Mouse (Mus musculus) T-cell, adult 2 months (primary cell): ENCODE results near the gene Msi1.
A peak's percentile ranks its signal among the peaks of the same experiment; 100 is the strongest.

Source experiments
- DNase-seq: peaks from one replicate; pipeline ENCODE4 v3.0.0; 2022; ENCODE audit warnings: low spot score

The Msi1 gene

DNA sequence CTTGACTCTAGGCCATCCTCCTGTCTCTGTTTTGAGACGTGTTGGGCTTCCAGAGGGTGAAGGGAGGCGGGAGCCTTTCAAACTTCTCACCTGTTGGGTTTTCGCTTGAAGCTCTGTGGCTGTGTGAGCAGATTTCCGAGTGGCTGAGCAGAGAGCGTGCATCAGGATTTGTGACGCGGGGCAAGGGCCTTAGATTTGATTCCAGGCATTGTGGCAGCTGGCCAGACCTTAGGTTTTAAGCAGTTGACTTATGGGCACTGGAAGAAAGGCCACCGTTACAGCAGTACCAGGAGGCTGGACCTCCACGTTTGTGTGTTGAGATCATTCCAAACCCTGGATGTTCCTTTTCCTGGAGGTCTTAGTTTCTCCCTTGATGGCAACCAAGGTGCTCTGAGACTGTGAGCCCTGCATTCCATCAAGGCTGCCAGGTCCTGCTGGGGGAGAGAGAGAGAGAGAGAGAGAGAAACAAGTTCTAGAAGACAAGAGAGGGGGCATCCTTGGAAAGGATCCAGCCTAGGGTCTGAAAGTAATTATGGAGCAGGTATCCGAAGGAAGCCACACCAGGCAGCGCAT, 5.0 kb downstream of the Msi1 start:
- DNase-seq: no peak

DNA sequence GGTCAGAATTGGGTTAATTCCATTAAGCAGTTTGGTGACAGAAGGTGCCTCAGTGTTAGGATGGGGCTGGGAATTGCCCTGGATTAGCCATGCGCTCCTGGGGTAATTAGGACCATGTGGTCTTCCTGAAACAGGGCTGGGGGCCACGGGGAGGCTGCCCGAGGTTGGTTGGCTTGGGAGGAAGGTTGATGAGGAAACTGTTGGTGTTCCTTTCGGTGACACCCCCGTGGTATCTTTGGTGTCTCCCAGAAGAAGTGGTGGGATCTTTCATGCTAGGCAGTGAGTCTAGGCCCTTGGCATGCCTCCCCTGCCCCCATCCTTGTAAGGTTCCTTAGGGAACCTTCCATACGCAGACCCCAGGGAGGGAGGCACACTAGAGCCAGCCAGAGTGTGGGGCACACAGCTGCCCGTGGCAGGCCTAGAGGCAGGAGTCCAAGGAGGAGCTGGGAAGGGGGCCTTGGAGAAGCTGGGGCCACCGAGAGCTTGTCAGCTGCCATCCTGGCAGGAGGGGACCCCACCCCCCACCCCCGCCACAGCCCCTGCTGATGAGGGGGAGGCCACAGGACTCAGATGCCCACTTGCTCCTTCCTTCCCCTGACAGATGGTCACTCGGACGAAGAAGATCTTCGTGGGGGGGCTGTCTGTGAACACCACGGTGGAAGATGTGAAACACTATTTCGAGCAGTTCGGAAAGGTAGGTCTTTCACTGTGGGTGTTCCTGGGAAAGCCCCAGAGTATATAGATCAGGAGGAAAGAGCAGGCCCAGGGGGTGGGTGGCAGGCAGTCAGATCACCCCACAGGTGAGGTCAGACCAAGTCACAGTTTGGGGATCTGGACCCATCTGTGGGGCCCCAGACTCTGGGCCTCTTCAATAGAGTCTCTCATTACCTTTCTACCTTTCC, 5.7 kb downstream of the Msi1 start:
- no peak for DNase-seq

DNA sequence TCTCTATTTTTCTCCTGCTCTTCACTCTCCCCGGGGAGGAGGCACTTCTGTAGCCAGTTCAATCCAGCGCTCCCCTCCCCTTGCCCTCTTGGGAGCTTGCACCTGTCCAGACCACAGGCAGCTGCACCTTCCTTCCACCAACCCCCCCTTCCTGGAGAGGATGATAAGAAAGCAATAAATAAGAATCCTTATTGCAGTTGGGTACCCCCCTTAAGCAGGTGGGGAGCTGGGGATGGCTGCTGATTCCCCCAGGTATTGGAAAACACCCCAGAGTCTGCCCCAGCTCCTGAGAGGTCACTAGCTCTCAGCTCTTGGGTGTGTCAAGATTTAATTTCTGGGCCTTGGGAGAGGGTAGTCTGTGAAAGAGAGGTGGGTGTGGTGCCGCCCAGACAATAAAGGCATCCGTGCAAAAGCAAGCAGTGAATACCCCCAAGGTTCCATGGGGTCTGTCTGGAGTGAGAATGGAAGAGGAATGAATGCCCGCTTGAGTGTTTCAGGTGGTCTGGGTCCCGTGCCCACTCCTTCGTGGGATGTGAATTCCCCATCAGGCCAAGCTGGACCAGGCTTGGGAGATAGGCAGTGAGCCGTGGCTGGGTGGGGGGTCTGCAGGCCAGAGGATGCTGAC, 6.5 kb downstream of the Msi1 start:
- no peak for DNase-seq

DNA sequence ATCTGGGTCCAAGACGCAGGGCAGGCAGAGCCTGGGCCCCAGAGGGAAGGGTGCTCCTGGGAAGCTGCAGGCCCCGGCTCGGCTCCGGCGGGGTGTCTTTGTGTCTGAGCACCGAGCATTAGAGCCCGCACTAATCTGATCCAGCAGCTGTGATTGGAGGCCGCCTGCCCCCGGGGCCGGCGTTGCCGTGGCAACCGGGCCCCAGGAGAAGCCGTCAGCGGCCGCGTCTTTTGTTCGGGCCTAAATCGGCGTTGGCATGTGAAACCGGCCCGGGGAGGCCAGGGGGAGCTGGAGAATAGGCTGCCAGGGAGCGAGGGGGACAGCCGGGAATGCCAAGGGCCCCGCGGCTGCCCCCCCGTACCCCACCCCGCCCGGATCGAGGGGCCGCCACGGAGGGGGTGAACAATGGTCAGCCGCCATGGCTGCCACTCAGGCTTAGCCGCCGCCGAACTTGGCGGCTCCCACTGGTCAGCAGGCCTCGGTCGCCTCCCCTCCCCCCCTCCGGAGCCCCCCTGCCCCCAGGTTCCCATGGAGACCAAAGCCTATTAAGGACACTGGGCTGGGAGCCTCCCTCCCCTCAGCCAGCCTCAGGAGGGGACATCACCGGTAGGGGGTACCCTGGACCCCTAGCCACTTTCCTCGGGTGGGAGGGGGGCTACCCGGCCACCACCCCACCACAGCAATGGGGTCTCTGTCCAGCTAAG, 7.2 kb downstream of the Msi1 start:
- DNase-seq: no peak

DNA sequence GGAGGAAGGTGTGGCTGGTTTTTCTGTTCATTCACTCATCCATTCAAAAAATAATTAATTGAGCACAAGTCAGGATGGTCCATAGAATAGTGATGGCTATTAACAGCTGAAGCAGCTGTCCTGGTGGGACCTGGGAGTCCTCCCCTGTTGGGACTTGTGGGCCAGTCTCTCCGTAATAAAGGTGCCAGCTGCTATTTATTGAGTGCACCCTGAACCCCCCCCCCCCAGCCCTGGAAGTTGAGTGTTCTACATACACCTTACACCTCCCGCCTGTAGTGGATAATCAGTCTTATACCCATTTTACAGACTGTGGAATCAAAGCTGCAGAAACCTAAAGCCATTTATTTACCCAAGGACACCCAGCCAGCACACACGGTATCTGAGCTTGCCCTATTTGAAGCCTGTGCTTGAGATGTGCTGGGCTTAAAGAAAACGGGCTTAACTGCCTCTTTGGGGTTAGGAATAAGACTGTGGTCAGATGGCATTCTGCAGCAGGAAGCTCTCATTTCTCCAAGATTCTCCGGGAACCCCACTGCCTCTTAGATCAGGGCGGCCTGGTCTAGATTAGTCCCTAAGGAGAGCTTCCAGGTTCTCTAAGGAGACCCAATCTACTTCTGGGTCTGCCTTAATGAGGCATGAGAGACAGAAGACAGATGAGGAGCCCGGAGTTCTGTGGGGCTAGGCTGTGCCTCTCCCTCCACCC, 8.0 kb downstream of the Msi1 start:
- no peak for DNase-seq

DNA sequence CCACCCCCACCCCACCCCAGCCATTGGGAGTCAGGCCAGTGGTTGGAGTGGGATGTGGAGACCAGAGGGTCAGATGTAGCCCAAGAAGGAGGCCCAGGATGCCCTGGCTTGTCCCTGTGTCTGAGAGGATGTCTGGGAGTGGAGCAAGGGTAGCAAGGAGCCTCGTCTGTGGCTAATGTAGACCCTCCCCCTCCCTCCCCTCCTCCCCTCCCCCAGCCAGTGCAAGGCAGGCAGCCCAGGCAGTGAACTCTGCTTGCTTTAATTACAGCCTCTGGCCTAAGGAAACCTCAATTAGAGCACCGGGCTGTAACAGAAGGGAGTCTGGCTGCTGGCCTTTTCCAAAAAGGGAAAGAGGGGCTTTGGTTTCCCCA, 8.5 kb downstream of the Msi1 start:
- DNase-seq: no peak

DNA sequence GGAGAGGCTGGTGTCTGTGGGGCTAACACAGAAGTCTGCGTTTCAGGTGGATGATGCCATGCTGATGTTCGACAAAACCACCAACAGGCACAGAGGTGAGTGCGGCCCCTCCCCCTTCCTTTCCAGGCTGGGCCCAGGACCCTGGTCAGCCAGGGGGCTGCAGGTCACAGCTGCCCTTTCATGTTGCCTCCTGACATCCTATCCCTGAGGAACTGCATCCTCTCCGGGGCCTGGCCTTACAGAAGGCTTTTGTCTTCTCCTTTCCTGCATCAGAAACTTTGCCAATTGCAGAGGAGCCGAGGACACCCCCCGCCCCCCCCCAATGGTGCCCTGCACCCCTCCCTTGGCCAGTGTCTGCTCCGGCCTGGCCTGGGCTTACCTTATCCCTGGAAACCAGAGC, 9.3 kb downstream of the Msi1 start:
- no peak for DNase-seq

DNA sequence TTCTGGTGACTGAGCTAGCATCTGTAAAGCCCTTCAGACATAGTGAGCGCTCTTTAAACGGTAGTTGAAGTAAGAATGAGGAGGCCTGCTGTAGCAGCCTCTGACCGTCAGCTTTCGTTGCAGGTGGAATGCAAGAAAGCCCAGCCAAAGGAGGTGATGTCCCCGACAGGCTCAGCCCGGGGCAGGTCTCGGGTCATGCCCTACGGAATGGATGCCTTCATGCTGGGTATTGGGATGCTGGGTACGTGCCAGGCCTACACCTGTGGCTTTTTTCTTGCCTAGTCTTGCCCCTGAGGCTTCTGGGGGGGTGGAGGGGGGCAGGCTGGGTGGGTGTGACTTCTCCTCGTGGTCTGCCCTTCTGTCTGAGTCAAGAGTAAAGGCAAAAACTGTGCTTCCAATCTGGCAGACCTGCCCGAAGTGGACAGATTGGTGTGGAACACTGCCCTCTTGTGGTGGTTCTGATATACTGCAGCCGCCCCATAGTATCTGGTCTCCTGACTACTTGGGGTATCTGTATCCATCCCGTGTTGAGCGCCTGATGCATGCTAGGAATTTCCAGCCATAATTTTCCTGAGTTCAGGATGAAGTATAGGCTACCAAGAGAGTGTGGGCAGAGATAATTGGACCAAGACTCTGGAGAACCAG, 11.9 kb downstream of the Msi1 start:
- DNase-seq: peak; percentile 53

DNA sequence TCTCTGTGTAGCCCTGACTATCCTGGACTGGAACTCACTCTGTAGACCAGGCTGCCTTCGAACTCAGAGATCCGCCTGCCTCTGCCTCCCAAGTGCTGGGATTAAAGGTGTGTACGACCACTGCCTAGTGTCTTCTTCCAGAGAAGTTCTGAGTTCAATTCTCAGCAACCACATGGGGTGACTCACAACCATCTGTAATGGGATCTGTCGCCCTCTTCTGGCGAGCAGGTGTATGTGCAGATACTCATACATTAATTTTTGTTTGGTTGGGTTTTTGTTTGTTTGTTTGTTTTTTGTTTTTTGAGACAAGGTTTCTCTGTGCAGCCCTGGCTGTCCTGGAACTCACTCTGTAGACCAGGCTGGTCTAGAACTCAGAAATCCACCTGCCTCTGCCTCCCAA, 13.3 kb downstream of the Msi1 start:
- DNase-seq: peak; percentile 8

DNA sequence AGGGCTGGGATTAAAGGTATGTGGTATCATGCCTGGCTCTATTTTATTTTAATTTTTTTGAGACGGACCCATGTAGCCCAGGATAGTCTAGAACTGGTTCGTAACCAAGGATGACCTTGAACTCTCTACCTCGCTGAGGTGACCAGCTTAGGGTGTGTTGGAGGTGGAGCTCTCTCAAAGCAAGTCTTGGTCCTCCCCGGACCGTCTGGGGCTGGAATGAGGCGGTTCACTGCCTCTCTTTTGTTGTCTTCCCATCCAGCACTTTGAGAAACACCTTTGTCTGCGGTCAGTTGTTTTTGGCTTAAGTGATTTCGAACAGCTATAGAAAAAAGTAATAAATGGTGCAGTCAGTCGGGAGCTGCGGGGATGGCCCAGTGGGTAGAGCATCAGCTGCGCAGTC, 14.7 kb downstream of the Msi1 start:
- DNase-seq: no peak

DNA sequence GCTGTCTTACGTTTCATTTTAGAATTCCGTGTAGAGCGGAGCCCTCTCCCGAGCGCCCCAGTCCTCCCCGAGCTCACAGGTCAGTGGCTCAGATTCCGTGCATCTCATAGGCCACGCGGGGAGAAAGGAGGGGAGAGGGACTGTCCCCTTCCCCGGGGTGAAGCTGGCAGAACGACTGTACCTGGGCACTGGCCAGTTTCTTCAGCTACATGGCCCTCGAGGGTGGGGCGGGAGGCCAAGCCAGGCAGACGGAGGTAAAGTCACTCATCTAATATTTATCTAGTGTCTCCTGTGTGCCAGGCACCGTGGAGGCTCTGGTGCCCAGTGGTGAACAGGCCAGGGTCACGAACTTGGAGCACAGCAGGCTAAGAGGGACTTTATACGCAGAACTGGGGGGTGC, 17.7 kb downstream of the Msi1 start:
- no peak for DNase-seq

DNA sequence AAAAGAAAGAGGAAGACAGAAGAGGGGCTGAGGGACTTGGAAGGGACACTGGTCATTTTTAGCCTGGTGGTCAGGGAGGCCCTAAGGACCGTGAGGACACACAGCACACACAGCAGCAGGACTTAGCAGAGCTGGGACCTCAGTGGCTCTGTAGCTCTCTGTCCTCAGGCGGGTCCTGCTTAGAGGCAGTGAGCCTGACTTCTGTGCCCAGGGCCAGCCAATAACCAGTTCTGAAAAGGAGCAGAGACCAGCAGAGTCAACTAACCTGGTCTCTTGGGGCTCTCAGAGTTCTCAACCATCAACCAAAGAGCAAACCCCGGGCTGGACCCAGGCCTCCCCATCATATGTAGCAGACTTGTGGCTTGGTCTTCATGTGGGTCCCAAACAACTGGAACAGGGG, 19.8 kb downstream of the Msi1 start:
- DNase-seq: no peak

DNA sequence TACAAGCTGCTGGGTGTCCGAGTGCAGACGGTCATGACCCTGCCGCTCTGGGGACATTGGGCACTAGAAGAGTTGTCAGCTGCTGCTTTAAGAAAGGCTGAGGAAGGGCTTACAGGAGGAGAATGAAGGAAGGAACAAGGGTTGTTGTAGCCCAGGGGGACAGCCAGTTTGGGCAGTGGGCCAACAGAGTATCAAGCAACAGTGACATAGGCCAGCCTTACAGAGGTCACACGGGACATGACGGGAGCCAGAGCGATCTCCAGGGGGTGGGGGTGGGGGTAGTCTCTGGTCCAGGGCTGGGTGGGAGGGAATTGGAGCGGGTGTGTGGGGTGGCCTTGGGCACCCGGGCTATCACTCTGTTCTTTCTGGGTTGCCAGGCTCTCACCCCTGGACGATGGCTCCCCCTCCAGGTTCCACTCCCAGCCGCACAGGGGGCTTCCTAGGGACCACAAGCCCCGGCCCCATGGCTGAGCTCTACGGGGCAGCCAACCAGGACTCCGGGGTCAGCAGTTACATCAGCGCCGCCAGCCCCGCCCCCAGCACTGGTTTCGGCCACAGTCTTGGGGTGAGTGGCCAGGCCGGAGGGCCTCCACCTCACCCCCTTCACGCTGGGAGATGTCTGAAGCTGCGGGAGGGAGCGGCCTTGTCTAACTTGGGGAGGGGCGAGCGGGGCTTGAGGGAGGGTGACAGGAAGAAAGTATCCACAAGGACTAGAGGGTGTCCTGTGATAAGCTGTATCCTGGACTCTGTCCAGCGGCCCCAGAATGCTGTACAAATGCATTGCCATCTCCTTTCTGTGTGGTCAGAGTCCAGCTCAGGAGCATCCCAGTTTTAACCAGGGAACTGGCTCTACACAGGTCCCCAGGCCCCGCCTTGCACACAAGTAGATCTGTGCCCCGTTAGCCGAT, 21.3 kb downstream of the Msi1 start:
- no peak for DNase-seq

DNA sequence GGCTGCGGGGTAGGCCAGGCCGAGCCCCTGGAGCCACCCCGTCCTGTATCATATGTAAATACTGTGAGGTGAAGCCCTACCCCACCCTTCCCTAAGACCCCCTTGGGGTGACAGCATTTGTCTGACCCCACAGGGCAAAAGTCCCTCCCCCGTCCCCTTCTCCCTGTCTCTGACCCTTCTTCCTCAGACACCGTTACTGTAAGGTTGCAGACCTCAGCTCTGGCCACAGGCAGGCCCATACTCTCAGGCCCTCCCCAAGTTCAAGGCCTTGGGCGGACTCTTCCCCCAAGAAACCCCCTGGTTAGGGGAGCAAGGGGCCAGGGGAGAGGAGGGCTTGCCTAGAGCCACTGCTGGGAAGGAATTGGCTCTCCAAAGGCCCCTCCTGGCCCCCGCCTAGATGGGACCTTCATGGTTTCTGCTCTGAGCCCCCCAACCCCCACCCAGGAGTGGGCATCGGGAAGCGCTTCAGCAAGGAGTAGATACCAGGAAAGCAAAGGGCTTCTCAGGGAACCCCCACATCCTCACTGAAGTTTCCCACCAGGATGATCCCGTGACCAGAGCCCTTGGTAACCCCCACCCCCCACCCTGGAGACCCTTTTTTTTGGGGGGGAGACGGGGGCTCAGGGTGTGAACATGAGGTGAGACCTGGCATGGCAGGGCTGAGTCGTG, 25.2 kb downstream of the Msi1 start:
- DNase-seq: no peak

DNA sequence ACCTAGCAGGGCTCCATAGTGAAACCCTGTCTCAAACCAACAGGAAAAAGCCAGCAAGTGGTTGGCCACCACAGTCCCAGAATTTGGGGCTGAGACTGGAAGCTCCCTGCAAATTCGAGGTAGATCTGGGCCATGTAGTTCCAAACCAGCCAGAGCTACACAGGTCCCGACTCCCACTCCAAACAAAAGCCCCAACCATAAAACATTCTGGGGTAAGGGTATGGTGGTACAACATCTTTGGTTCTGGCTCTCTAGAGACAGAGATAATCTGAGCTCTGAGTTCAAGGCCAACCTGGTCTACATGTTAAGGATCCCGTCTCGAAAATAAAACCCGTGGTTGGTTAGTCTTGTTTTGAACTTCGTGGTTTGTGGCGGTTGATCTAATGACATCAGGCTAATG, 26.4 kb downstream of the Msi1 start:
- no peak for DNase-seq

DNA sequence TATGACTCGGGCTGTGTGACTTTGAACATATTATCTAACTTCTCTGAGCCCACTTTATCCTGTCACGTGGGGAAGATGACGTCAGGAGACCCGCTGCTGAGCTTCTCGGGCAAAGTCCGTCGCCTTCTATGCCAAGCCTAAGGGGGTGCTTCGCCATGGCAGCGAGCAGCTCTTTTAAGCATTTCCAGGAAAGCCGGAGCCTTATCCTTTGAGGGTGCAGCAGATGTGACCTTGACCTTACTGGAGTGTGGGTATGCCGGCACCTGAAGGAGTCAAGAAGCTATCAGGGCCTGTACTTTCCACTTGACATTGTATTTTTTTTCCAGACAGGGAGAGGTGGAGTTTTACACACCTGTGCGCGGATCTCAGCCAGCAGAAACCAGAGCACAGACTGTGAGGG, 29.5 kb downstream of the Msi1 start:
- DNase-seq: no peak

DNA sequence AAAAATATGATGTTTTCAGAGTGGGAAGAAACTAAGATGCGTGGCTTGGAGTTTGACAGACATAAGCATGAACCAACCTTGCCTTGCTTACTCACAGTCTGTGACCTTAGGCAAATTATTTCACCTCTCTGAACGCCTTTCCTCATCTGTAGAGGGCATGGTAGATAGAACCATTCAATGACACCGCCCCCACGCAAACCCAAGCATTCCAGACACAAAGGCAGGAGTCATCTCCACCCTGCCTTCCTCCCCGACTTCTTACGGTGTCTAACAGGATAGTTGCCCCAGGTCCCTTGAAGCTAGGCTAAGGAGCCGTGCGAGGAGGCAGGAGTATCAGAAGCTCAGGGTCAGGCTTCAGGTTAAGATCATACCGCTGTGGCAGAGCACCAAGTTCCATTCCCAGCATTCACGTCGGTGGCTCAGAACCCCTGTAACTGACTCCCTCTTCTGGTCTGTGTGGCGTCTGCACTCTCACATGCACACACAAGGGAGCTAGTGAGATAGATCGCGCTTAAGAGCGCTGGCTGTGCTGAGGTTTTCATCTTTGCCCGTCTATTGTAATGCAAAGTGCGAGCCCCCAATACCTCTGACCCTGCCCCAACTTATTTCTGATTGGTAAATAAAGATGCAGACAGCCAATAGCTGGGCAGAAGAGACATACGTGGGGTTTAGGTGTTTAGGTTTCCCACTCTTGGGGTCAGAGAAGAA, 35.2 kb downstream of the Msi1 start:
- no peak for DNase-seq

DNA sequence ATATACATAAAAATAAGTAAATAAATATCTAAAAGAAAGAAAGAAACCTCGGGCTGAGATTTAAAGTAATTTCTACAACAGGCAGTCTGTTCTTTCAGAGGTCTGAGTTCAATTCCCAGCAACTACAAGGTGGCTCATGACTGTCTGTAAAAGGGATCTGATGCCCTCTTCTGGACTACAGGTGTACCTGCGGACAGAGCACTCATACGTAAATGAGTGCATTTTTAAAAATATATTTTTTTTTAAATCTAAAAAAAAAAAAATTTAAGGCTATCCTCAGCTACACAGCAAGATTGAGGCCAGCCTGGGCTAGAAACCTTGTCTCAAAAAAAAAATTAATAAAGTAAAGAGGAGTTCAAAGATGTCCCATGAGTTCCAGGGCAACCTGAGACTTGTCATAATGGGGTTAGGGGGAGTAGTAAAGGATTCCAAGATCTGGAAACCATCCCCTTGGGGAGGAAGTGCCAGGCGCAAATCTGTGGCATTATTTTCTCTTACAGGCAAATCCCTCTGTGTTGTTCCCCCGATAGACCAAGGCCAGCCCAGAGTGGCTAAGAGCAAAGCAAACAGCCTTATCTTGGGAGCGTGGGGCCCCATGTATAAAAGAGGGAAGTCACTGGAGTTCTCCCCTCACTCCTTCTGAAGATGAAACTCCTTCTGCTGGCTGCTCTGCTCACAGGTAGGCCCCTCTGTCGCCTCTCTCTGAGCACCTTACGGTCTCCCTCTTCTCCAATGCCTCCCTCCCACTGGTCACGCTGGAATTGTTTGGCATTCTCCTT, 36.4 kb downstream of the Msi1 start, which contains the start of gene Pla2g1b:
TSS of gene Pla2g1b (plus strand) at position 621 of the 779 bp plus-strand sequence.
- DNase-seq: no peak
